Mouse (Mus musculus): ENCODE data around the gene Nrn1l. TPM values are rescaled to one million over a fixed set of nuclear protein-coding genes. Genes with fewer than 3 reads are reported as not detected.

Nrn1l gene
- polyA plus RNA-seq, 1 experiment from 2014 or later: 0.29 TPM

DNA sequence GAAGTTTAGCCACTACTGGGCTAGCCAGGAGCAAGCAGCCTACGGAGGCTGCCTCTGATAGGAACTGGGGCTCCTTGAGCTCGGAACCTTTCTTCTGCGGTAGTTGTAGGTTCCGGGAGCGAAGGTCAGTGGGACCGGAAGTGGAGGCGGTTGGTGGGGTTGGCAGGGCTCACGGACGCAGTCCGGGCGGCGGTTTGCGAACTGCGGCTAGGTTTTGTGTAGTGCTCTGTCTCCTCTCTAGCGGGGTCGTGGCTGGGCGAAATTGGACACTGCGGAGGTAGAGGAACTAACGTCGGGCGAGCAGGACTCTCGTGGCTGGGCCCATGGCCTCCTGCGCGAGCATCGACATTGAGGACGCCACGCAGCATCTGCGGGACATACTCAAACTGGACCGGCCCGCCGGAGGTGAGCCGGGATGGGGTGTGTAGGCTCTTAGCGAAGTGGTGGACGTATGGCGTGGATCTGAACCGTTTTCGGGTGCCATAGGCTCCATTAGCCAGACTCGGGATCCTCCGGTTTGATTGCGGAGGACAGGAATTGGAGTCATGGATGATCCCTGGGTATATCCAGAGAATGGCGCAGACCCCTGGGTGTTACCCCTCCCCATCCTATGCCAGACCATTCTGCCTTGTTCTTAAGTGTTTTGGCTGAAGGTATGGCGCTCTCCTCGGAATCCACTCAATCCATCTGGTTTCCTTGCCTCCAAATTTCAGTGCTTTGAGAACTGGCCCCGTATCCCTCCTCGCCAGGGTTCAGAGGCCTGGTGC lies 12.4 kb upstream of the Nrn1l start, which contains the start of gene Edc4:
Gene Edc4, plus strand, starts transcription at position 128 of the 767 bp plus-strand sequence.
- Histone ChIP-seq H3K4me2 (ENCODE audit: low read depth, low read length) (peak within 1 kb of the TSS; percentile 86), H3K9ac (ENCODE audit: low read depth, low read length) (peak within 1 kb of the TSS; percentile 94), H3K36me3 (ENCODE audit: control insufficient read depth, insufficient read depth, low read length) (peaks cover 16% of the 10 kb centered on the region), H3K9me3 (ENCODE audit: control insufficient read depth, low read length) (no peaks in the 10 kb centered on the region), H3K27me3 (replicated peaks; ENCODE audit: control insufficient read depth, insufficient read depth, low read length) (no peaks in the 10 kb centered on the region), H3K27ac (ENCODE audit: low read length) (peak within 1 kb of the TSS; percentile 63), H3K4me1 (ENCODE audit: control insufficient read depth, insufficient read depth, low read length) (peaks cover 10% of the 10 kb centered on the region), H3K4me3 (ENCODE audit: low read length) (peak within 1 kb of the TSS; percentile 95)
- WGBS: under 1% methylated on average over 45 of the region's 45 CpGs
- ATAC-seq: peak; percentile 91

GRCm38 (mm10) chr8:105889756-105890465 lies 3.5 kb upstream of the Nrn1l start:
- Histone ChIP-seq H3K9ac (ENCODE audit: low read depth, low read length) (no peak overlapping the region), H3K4me1 (ENCODE audit: control insufficient read depth, insufficient read depth, low read length) (no peaks in the 10 kb centered on the region), H3K36me3 (ENCODE audit: control insufficient read depth, insufficient read depth, low read length) (peaks cover 42% of the 10 kb centered on the region), H3K27ac (ENCODE audit: low read length) (no peak overlapping the region), H3K9me3 (ENCODE audit: control insufficient read depth, low read length) (no peaks in the 10 kb centered on the region), H3K27me3 (replicated peaks; ENCODE audit: control insufficient read depth, insufficient read depth, low read length) (no peaks in the 10 kb centered on the region), H3K4me3 (ENCODE audit: low read length) (no peak overlapping the region), H3K4me2 (ENCODE audit: low read depth, low read length) (no peak overlapping the region)
- WGBS: 92% methylated on average over 12 of the region's 12 CpGs
- no peak for ATAC-seq

DNA sequence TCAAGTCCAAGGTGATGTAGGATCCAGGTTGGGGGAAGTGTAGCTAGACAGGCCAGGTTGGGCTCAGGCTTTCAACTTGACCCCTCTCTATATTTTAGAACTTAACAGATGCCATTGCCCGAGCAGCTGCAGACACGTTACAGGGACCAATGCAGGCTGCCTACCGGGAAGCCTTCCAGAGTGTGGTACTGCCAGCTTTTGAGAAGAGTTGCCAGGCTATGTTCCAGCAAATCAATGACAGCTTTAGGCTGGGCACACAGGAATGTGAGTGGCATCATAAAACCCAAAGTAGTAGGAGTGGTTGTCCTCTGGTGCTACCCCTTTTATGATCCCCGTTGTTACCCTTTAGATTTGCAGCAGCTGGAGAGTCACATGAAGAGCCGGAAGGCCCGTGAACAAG lies 2.5 kb upstream of the Nrn1l start:
- Histone ChIP-seq H3K27me3 (replicated peaks; ENCODE audit: control insufficient read depth, insufficient read depth, low read length) (no peaks in the 10 kb centered on the region), H3K9ac (ENCODE audit: low read depth, low read length) (no peak overlapping the region), H3K4me2 (ENCODE audit: low read depth, low read length) (no peak overlapping the region), H3K36me3 (ENCODE audit: control insufficient read depth, insufficient read depth, low read length) (peaks cover 37% of the 10 kb centered on the region), H3K4me3 (ENCODE audit: low read length) (no peak overlapping the region), H3K9me3 (ENCODE audit: control insufficient read depth, low read length) (no peaks in the 10 kb centered on the region), H3K4me1 (ENCODE audit: control insufficient read depth, insufficient read depth, low read length) (no peaks in the 10 kb centered on the region), H3K27ac (ENCODE audit: low read length) (no peak overlapping the region)
- no peak for ATAC-seq
- 92% methylated on average over 6 of the region's 6 CpGs for WGBS

DNA sequence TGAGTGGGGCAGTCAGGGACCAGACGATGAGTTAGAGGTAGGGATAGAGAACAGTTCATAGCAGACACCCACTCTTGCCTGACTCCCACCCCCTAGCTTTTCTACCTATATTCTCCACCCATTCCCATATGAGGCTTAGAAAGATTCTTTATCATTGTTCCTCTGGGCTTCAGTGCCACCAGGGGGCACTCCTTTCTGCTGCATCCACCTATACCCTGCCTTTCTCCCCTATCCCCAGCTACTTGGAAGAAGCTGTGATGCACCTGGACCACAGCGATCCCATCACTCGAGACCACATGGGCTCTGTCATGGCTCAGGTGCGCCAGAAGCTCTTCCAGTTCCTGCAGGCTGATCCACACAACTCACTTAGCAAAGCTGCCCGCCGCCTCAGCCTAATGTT lies 935 bp upstream of the Nrn1l start:
- no peaks in the 10 kb centered on the region for H3K27me3 ChIP-seq (replicated peaks; ENCODE audit: control insufficient read depth, insufficient read depth, low read length)
- no peaks in the 10 kb centered on the region for H3K4me1 ChIP-seq (ENCODE audit: control insufficient read depth, insufficient read depth, low read length)
- H3K27ac ChIP-seq (ENCODE audit: low read length): no peak overlapping the region
- WGBS: 82% methylated on average over 6 of the region's 6 CpGs
- H3K36me3 ChIP-seq (ENCODE audit: control insufficient read depth, insufficient read depth, low read length): peaks cover 26% of the 10 kb centered on the region
- no peaks in the 10 kb centered on the region for H3K9me3 ChIP-seq (ENCODE audit: control insufficient read depth, low read length)
- no peak for ATAC-seq
- H3K9ac ChIP-seq (ENCODE audit: low read depth, low read length): no peak overlapping the region
- no peak overlapping the region for H3K4me3 ChIP-seq (ENCODE audit: low read length)
- no peak overlapping the region for H3K4me2 ChIP-seq (ENCODE audit: low read depth, low read length)

- Histone ChIP-seq H3K4me1 (ENCODE audit: control insufficient read depth, insufficient read depth, low read length) (peaks cover 9% of the 10 kb centered on the region), H3K27me3 (replicated peaks; ENCODE audit: control insufficient read depth, insufficient read depth, low read length) (no peaks in the 10 kb centered on the region), H3K4me2 (ENCODE audit: low read depth, low read length) (no peak overlapping the region), H3K9ac (ENCODE audit: low read depth, low read length) (no peak overlapping the region), H3K4me3 (ENCODE audit: low read length) (no peak overlapping the region), H3K9me3 (ENCODE audit: control insufficient read depth, low read length) (no peaks in the 10 kb centered on the region), H3K27ac (ENCODE audit: low read length) (no peak overlapping the region), H3K36me3 (ENCODE audit: control insufficient read depth, insufficient read depth, low read length) (no peaks in the 10 kb centered on the region)
- WGBS: 77% methylated on average over 9 of the region's 9 CpGs
- no peak for ATAC-seq
Measured at GRCm38 (mm10) chr8:105897801-105898480, 4.6 kb downstream of the Nrn1l start.

GRCm38 (mm10) chr8:105900180-105900940 lies 7.0 kb downstream of the Nrn1l start, which contains the start of gene Pskh1:
Pskh1 (plus strand) TSS chr8:105900441.
- Histone ChIP-seq H3K4me2 (ENCODE audit: low read depth, low read length) (peak within 1 kb of the TSS; percentile 82), H3K4me1 (ENCODE audit: control insufficient read depth, insufficient read depth, low read length) (peaks cover 9% of the 10 kb centered on the region), H3K9me3 (ENCODE audit: control insufficient read depth, low read length) (no peaks in the 10 kb centered on the region), H3K27ac (ENCODE audit: low read length) (peak within 1 kb of the TSS; percentile 89), H3K9ac (ENCODE audit: low read depth, low read length) (peak within 1 kb of the TSS; percentile 99), H3K4me3 (ENCODE audit: low read length) (peak within 1 kb of the TSS; percentile 96), H3K27me3 (replicated peaks; ENCODE audit: control insufficient read depth, insufficient read depth, low read length) (no peaks in the 10 kb centered on the region), H3K36me3 (ENCODE audit: control insufficient read depth, insufficient read depth, low read length) (no peaks in the 10 kb centered on the region)
- ATAC-seq: peak; percentile 94
- WGBS: under 1% methylated on average over 68 of the region's 68 CpGs

- WGBS: 30% methylated on average over 16 of the region's 16 CpGs
- H3K4me1 ChIP-seq (ENCODE audit: control insufficient read depth, insufficient read depth, low read length): peaks cover 9% of the 10 kb centered on the region
- peak overlapping the region; percentile 99 for H3K9ac ChIP-seq (ENCODE audit: low read depth, low read length)
- H3K4me2 ChIP-seq (ENCODE audit: low read depth, low read length): peak overlapping the region; percentile 82
- H3K36me3 ChIP-seq (ENCODE audit: control insufficient read depth, insufficient read depth, low read length): no peaks in the 10 kb centered on the region
- peak; percentile 13; the same call in 1 of the 2 replicates for ATAC-seq
- peak overlapping the region; percentile 89 for H3K27ac ChIP-seq (ENCODE audit: low read length)
- no peaks in the 10 kb centered on the region for H3K27me3 ChIP-seq (replicated peaks; ENCODE audit: control insufficient read depth, insufficient read depth, low read length)
- H3K4me3 ChIP-seq (ENCODE audit: low read length): peak overlapping the region; percentile 96
- no peaks in the 10 kb centered on the region for H3K9me3 ChIP-seq (ENCODE audit: control insufficient read depth, low read length)
Measured at GRCm38 (mm10) chr8:105900941-105901616, 7.7 kb downstream of the Nrn1l start.

GRCm38 (mm10) chr8:105919390-105919789 lies 26.0 kb downstream of the Nrn1l start:
- no peak overlapping the region for H3K27ac ChIP-seq (ENCODE audit: low read length)

More at GRCm38 (mm10) chr8:105919390-105919789, 26.0 kb downstream of the Nrn1l start:
- H3K4me2 ChIP-seq (ENCODE audit: low read depth, low read length): no peak overlapping the region
- peaks cover 5% of the 10 kb centered on the region; the same call in 1 of the 2 replicates for H3K36me3 ChIP-seq (ENCODE audit: control insufficient read depth, insufficient read depth, low read length)
- H3K4me1 ChIP-seq (ENCODE audit: control insufficient read depth, insufficient read depth, low read length): no peaks in the 10 kb centered on the region
- no peaks in the 10 kb centered on the region for H3K9me3 ChIP-seq (ENCODE audit: control insufficient read depth, low read length)
- H3K9ac ChIP-seq (ENCODE audit: low read depth, low read length): no peak overlapping the region
- H3K27me3 ChIP-seq (replicated peaks; ENCODE audit: control insufficient read depth, insufficient read depth, low read length): no peaks in the 10 kb centered on the region
- ATAC-seq: no peak
- no peak overlapping the region for H3K4me3 ChIP-seq (ENCODE audit: low read length)
- WGBS: 90% methylated on average over 3 of the region's 3 CpGs
